Mouse (Mus musculus): Measurements from ENCODE around the gene Cbx4.
"Not testable (repeated sequence)": the region's sequence is repeated elsewhere in the genome, so short reads cannot be mapped to it uniquely, and the experiment has no call there.

The Cbx4 gene

DNA sequence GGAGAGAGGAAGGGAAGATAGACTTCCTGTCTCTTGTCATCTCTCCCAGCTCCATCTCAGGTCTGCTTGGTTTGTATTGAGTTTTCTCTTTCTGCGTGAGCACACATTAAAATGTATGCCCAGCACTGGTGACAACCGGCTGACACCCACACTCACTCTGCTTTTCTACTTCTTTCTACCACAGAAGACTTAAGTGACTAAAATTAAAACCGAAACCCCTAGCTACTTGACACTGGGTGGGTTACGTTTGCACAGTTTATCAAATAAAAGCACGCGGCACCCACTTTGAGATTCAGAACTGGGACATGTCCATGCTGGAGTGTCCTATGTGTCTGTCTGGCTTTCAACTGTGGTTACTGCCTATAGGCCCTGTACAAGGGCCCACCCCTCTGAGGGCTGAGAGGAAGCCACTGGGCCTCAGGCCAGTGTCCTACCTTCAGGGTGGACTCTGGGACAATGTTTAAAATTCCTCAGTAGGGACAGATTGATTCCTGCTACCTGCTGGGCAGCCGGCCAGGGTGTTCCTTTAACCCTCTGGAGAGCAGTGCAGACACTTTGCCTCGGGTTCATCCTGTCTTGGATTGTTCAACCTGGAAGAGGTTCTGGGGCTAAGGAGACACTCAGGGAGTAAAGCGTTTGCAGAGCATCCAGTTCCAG lies 23.5 kb upstream of the Cbx4 start:
- DNase-seq = no peak

DNA sequence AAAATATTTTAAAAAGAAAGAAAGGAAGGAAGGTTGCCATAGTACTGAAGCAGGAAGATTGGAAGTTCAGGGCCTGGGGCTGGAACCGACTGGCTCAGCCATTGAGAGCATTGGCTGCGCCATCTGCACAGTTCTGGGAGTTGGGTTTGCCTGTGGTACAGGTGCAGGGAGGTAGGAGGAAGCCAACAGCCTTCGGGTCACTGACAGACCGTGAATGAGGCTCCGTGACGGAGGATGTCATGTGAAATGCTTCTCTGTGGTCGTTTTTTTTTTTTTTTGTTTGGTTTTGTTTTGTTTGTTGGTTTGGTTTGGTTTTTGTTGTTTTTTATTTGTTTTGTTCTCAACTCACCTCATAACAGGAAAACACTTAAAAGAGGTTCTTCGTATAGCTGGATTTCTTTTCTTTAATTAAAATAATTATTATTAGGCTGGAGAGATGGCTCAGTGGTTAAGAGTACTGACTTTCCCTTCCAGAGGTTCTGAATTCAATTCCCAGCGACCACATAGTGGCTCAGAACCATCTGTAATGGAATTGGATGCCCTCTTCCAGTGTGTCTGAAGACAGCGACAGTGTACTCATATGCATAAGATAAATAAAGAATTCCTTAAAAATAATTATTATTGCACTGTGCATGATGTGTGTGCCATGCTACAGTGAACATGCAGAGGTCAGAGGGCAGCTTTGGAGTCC lies 22.7 kb upstream of the Cbx4 start:
- no peak for DNase-seq

DNA sequence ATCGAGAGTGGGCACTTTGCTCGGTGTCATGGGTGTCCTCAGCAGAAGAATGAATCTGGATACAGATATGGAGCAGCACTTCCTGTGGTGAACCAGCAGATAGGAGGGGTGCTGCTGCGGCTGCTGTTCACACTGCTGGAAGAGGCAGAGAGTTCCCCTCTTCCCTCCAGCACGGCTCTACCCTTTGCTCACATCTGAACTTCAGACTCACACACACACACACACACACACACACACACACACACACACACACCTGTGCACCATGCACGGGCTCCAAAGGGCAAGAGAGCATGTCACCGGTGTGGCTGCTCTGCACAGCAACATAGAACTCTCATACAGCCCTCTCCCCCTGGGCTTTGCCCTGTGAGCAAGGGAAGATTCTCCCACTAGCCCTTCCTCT lies 20.3 kb upstream of the Cbx4 start:
- no peak for DNase-seq

DNA sequence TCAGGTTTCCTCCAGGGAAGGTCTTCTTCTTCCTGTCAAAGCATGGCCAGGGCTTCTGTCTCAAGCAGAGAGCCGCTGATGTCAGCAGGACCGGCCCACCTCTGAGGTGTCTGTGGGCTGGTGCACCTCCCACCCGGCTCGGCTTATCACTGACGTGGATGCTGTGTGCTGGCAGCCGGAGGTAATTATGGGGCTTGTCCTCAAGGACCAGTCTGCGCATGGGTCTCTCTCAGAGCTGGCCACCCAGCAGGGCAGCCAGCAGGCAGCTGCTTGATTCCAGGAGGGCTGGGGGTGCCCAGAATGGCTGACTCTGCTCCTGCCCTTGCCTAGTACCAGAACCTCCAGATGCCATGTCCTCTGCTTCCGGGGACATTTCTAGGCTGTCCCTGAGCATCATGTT lies 19.7 kb upstream of the Cbx4 start:
- DNase-seq = no peak

DNA sequence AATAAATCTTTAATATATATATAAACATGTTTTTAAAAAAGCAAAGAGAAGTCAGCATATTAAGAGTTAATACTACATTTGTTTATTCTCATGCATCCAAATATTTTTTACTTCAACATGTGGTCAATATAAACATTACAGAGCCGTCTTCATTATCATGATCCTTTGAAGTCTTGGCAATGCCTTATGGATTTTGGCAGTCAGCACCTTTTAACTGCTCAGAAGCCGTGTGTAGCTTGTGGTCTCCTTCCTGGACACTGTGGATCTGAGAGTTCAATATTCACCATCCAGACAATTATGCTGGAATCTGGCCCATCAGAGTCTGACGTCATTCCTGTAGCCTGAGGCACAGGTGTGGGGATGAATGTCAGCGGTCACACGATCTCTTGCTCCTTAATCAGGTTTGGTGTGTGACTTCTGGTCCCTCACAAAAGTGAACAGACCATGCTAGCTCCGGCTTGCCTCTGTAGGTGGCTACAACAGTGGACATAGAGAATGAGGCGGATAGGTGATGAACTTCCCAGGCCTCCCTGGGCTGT lies 19.1 kb upstream of the Cbx4 start:
- DNase-seq = no peak

DNA sequence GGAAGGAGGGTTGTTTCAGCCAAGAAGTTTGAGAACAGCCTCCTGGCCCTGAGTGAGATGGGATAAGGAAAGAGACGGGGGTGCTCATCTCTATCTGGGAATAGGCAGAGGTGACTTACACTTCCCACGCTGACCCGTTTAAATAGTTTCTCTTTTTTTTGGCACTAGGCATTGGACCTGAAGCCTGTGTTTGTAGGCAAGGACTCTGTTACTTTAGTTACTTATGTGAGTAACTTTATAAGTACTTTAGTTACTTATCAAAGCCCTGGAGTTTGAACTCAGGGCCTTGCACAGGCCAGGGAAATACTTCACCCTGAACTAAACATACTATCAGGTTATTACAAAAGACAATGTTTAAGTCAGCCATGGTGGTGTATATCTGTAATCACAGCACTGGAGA lies 18.0 kb upstream of the Cbx4 start:
- no peak for DNase-seq

- DNase-seq = not testable (repeated sequence)
Observed at GRCm38 (mm10) chr11:119100355-119100754, 14.3 kb upstream of the Cbx4 start.

DNA sequence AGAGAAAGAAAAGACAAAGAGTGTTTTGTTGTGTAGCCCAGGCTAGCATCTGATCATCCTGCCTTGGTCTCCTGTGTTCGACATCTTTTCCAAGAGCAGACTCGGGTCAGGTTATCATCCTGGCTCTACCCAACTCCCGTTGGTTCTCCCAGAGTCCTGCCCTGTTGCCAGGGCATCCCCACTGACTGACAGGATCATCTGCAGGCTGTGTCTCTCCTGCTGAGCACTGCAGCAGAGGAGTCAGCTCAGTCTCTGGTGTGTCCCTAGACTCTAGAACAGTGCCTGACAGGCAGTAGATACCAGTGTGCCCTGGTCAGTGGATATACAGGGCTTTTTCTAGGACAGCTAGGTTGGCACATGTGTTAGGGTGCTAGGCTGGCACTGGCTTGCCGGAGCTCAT lies 12.2 kb upstream of the Cbx4 start:
- no peak for DNase-seq

- no peak for DNase-seq
Observed at GRCm38 (mm10) chr11:119095441-119095840, 9.4 kb upstream of the Cbx4 start.

DNA sequence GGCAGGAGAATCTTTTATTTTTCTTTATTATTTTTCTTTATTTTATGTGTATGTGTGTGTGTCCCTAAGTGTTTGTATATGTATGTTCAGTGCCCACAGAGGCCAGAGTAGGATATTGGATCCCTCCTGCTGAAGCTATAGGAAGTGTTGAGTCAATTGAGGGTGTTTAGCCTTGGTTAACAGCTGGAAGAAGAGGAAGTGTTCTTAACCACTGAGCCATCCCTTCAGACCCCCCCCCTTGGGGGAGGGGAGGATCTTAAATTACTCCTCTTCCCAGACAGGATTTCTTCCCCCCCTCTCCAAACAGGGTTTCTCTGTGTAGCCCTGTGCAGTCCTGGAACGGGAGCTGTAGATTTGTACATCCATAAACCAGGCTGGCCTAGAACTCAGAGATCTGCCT lies 7.3 kb upstream of the Cbx4 start:
- no peak for DNase-seq

- DNase-seq = no peak
Observed at GRCm38 (mm10) chr11:119092286-119092685, 6.3 kb upstream of the Cbx4 start.

DNA sequence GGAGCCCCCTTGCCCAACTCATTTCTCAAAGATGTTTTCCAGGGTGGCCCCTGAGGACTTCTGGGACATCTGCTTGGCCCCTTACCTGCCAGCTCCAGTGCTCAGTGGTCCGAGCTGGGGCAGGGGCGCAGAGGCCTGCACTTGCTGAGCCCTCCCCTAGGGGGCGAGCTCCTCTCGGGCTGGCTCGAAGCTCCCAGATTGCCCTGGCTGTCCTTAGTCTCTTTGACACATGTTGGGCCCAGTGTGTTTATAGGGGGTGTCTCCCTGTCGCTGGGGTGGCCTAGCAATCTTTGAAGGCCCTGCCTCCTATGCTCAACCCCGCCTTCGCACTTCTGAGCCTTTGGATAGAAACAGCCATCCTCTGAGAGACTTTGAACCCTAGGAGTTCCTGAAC lies 5.6 kb upstream of the Cbx4 start:
- peak; percentile 93 for DNase-seq

DNA sequence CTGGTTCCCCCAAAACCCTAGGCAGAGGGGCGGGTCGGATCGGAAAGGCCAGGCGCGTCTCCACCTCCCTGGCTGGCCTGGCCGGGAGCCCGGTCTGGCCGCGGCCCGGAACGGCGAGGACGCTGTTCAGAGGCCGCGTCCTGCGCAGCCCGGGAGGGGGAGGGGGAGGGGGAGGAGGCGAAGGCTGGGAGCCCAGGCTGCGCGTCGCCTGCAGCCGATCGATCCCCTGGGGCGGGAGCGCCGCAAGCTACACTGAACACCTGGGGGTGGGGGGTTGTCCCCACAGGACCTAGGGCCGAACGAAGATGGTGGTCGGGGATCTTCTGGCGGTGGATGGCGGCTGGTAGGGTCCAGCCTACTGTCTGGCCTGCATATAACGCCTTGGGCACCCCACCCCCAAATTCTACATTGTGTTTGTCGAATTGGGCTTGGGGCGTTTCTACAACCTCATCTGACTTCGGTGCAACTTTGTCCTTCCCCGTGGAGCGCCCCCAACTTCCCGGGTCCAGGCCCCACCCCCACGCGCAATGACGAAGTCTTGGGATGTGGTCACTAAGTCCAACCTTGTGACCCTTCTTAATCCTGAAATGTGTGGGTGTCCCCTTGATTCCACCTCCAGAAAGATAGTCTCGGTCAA lies 5.1 kb upstream of the Cbx4 start:
- DNase-seq = peak; percentile 98

DNA sequence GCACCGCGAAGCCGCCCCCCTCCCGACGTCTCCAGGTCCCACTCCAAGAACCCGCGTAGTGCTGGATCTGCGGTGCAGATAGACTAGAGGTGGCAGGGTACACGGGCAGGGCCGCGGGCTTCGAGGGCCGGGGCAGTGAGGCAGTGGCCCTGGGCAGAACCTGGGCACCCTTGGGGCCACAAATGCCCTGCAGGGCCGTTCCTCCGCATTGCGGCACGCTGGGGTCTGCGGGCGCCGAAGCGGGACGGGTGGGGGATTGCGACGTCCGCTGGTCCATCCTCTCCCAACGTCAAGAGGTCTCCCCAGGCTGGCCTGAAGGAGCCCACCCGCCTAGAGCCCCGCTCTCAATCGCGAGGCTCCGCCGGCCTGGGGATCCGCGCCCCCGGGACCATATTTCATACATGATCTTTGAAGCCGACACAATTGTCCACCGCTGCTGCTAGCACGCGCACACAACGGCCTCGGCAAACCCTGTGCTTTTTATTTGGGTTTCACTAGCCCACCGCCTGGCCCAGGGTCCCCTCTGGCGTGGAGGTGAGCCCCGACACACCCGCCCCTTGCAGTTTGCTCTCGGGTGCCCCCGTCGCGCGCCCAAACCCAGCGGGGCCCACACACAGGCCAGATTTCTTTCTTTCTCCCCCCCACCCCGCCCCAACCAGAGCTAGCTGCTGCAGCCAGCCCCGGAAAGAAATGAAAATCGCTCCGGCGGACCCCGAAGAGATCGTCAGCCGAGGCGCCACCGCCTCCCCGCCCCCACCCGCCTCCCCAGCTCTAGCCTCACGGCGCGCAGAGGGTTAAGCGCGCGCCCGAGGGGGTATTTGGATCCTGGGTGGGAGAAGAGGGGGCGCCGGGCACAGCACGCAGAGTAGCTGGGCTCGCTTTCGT lies 4.3 kb upstream of the Cbx4 start:
- peak; percentile 93 for DNase-seq

DNA sequence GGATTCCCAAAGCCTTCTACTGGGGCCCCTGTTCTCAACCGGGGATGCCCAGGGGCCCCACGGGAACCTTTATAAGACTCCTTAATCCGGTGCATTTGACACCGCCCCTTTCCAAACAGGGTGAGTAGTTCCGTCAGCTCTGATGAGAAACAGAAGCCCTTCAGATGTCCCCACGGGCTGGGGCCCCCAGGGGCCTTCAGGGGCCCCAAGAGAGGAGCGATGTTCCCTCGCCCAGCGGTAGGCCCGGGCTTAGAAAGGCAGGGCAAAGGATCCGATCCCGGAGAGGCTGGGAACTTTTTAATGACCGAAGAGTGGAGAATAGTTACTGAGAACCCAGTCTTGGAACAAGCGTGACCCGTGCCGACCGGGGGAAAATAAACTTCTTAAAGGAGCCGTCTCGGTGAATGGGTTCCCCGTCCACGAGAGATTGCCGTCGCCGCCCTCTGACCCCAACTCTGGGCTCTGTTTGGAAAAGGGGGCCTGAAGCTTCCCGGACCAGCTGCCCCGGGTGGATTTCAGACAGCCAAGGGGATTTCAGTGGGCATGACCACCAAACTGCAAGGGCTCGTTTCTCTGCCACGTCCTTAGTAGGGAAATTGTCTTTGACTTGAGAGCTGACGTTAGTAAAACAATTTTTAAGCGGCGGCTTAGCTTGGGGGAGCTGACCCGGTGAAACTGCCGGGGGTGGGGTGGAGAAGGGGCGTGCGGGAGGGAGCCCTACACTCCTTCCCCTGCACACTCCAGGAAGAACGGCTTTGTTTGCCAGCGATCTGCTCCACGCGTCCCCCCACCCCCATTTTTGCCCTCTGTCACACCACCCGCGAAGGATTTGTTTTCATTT lies 3.4 kb upstream of the Cbx4 start:
- DNase-seq = peak; percentile 93

DNA sequence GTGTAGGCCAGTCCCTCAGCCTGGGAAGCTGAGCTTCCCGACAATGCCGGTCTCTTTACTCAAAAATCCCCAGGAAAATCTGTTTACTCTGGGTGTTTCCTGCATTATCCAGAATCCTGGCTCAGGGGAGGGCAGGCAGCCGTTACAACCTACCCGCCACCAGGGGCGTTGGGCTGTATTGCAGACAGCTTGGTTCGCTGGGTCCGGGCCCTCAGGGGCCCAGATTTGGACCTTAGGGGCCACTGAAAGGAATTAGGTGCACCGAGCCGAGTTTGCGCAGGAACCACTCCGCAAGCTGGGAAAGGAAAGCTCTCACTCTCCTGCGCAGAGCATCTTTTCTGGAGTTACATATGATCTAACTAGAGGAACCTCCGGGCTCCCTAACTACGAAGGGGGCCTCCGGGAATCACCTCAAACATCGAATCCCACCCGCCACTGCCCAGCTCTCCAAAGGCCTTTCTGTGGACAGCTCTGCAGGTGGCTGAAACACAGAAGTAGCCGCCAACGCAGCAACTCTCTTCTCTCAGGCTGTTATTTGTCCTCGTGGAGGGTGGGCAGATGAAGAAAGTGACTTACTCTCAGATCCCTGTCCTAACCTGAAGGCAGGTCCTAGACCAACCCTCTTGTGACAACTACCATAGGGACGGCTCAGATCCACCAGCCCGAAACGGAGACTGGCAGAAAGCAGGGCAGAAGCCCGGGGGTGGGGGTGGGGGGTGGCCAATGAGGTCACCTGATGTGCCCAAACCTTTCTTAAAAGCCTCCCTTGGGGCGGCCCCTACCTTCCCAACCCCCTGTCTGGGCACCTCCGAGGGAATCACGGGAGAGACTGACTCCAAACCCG lies 2.6 kb upstream of the Cbx4 start:
- no peak for DNase-seq

DNA sequence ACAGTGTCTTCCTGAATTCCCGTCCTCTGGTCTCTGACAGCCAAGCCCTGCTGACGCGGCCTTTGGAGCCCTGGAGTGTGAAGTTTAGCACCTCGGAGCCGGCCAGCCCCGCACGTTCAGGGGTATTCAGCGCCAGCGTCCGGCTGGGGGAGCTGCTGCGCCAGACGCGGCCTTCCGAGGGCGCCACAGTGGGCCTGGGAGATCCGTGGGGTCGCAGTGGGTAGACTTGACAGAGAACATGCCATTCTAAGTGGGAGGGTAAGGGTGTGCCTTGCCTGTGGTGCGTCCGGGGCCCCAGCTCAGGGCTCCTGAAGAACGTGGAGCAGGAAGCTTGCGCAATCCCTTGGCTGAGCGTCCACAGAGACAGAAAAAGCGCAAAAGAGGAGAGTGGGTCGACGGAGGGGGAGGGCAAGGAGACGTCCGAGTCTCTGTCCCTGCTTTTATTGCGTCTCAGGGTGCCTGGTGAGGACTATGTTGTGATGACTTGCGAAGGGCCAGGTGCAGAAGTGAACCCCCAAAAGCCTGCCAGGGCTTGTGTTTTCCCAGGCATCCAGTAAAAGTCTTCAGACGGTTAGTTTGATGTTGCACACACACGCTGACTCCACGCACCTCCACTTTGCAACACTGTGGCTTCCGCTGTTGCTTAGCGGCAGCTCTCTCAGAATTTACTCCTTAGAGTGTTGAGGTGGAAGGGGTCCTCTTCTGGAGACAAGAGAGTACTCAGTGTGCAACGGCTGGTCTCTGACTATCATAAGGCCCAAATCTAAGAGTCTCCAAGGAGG lies 1.5 kb upstream of the Cbx4 start:
- peak; percentile 97 for DNase-seq

DNA sequence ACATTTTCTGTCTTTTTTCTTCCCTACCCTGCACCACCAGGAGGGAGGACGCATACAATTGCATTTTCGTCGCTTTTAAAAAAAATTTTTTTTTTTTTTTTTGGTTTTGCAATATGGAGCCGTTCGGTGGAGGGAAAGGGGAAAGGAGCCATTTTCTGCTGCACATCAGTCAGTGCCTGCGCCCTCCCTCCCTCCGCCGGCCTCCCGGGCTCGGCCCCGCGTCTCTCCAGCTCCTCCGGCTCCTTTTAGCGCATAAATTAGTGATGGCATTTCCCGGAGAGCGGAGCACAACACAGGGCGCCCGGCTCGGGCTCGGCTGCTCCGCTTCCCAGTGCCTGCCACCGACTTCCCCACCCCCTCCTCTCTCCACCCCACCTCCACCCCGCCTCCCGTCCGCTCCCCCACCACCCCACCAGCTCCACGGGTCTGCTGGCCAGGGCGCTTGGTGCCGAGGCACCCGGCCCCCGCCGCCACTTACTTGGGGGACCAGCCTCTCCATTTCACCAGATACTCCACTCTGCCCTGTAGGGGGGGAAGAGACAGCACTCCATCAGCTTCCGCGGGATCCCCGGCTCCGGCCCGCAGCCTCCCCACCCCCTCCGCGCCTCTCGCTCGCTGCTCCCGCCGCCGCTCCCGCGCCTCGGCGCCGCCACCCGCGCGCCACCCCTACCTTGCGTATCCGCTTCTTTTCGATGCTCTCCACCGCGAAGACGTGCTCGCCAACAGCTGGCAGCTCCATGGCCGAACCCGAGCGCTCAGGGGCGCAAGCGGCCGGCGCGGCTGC lies 550 bp downstream of the Cbx4 start:
- DNase-seq = peak; percentile 99

Data from heart, adult 11 months (tissue).